Mouse (Mus musculus): ENCODE measurements around the gene Tex45. TPM values are rescaled to one million over a fixed set of nuclear protein-coding genes. Genes with fewer than 3 reads are reported as not detected.

The Tex45 gene
- polyA plus RNA-seq, 1 experiment: not detected

- Histone ChIP-seq H3K36me3 (ENCODE audit: control insufficient read depth, insufficient read depth) (no peaks in the 10 kb centered on the region), H3K27me3 (ENCODE audit: control insufficient read depth, insufficient read depth, insufficient read length) (no peaks in the 10 kb centered on the region), H3K4me2 (ENCODE audit: low read depth) (no peak overlapping the region), H3K79me2 (ENCODE audit: control insufficient read depth, insufficient read depth) (no peaks in the 10 kb centered on the region), H3ac (ENCODE audit: control insufficient read depth, insufficient read length) (no peak overlapping the region), H3K4me3 (no peak overlapping the region)
- no peak for TF ChIP-seq USF1 (IDR thresholded peaks at IDR 0.05; ENCODE audit: low read depth)
- TF ChIP-seq TCF12 (IDR thresholded peaks at IDR 0.05; ENCODE audit: insufficient read depth, poor library complexity, severe bottlenecking): no peak
- no peak for TF ChIP-seq POLR2AphosphoS2 (IDR thresholded peaks at IDR 0.05; ENCODE audit: insufficient read length, low read depth)
- TF ChIP-seq TCF3 (IDR thresholded peaks at IDR 0.05; ENCODE audit: insufficient read length, low read depth): no peak
- no peak for TF ChIP-seq MYOD1 (IDR thresholded peaks at IDR 0.05; ENCODE audit: control insufficient read depth in 1 of 3, insufficient read length in 2 of 3, low read depth in 2 of 3)
- no peak for TF ChIP-seq E2F4 (IDR thresholded peaks at IDR 0.05; ENCODE audit: insufficient read depth)
- no peak for TF ChIP-seq SRF (IDR thresholded peaks at IDR 0.05; ENCODE audit: control insufficient read depth, insufficient read length, low read depth)
- no peak for TF ChIP-seq REST (IDR thresholded peaks at IDR 0.05; ENCODE audit: insufficient read depth, insufficient read length)
- no peak for TF ChIP-seq MAX (IDR thresholded peaks at IDR 0.05; ENCODE audit: low read depth)
- TF ChIP-seq POLR2A (IDR thresholded peaks at IDR 0.05; ENCODE audit: insufficient read length, low read depth): no peak
- TF ChIP-seq CEBPB (IDR thresholded peaks at IDR 0.05; ENCODE audit: insufficient read depth, poor library complexity, severe bottlenecking): no peak
- TF ChIP-seq MYOG (IDR thresholded peaks at IDR 0.05; ENCODE audit: control insufficient read depth in 1 of 3, insufficient read depth in 1 of 3, insufficient read length in 2 of 3, low read depth in 2 of 3): no peak
These were observed 65.6 kb downstream of the Tex45 start for GRCm38 (mm10) chr8:3536053-3536841.

Other genes with a start within 250 kb of the Tex45 start
- gene Insr, start 191.2 kb upstream of the Tex45 start, polyA plus RNA-seq (2012; fragmentation: generic; extraction: Trizol): 4.6 TPM
- gene A430078G23Rik, start 117.4 kb upstream of the Tex45 start, polyA plus RNA-seq (2012; fragmentation: generic; extraction: Trizol): not detected
- gene Arhgef18, start 77.9 kb upstream of the Tex45 start, polyA plus RNA-seq (2012; fragmentation: generic; extraction: Trizol): 10.7 TPM
- 5.5 TPM for gene Pex11g, start 3.2 kb upstream of the Tex45 start, polyA plus RNA-seq (2012; fragmentation: generic; extraction: Trizol)
- gene Zfp358, start 22.3 kb downstream of the Tex45 start, polyA plus RNA-seq (2012; fragmentation: generic; extraction: Trizol): 29.2 TPM
- 44.1 TPM for gene Mcoln1, start 29.6 kb downstream of the Tex45 start, polyA plus RNA-seq (2012; fragmentation: generic; extraction: Trizol)
- 14.8 TPM for gene Pnpla6, start 44.5 kb downstream of the Tex45 start, polyA plus RNA-seq (2012; fragmentation: generic; extraction: Trizol)
- 0.05 TPM for gene C330021F23Rik, start 97.1 kb downstream of the Tex45 start, polyA plus RNA-seq (2012; fragmentation: generic; extraction: Trizol)
- gene Camsap3, start 116.4 kb downstream of the Tex45 start, polyA plus RNA-seq (2012; fragmentation: generic; extraction: Trizol): 0.05 TPM
- 44.6 TPM for gene Xab2, start 150.5 kb downstream of the Tex45 start, polyA plus RNA-seq (2012; fragmentation: generic; extraction: Trizol)
- 51.7 TPM for gene Pet100, start 150.7 kb downstream of the Tex45 start, polyA plus RNA-seq (2012; fragmentation: generic; extraction: Trizol)
- 0.62 TPM for gene Pcp2, start 154.7 kb downstream of the Tex45 start, polyA plus RNA-seq (2012; fragmentation: generic; extraction: Trizol)
- 7.7 TPM for gene Stxbp2, start 160.1 kb downstream of the Tex45 start, polyA plus RNA-seq (2012; fragmentation: generic; extraction: Trizol)
- gene Retn, start 184.9 kb downstream of the Tex45 start, polyA plus RNA-seq (2012; fragmentation: generic; extraction: Trizol): not detected
- gene Mcemp1, start 194.9 kb downstream of the Tex45 start, polyA plus RNA-seq (2012; fragmentation: generic; extraction: Trizol): not detected
- gene Fcor, start 201.5 kb downstream of the Tex45 start, polyA plus RNA-seq (2012; fragmentation: generic; extraction: Trizol): 0.32 TPM
- gene Trappc5, start 205.4 kb downstream of the Tex45 start, polyA plus RNA-seq (2012; fragmentation: generic; extraction: Trizol): 35.8 TPM
- gene Fcer2a, start 223.3 kb downstream of the Tex45 start, polyA plus RNA-seq (2012; fragmentation: generic; extraction: Trizol): 0.02 TPM
- not detected for gene Clec4g, start 249.8 kb downstream of the Tex45 start, polyA plus RNA-seq (2012; fragmentation: generic; extraction: Trizol)